Mouse (Mus musculus) stomach, postnatal 0 days (tissue): ENCODE data around the gene Qprt. TPM values are rescaled to one million over a fixed set of nuclear protein-coding genes. Genes with fewer than 3 reads are reported as not detected.

ENCODE experiments used
- ATAC-seq: fragments of 200-750 bp; cut with Nextera tagmentation; 2 replicates; pipeline ENCODE4 v1.8.0; 2017; ENCODE audit not compliant: low FRiP score, low TSS enrichment
- DNase-seq: peaks from one replicate; pipeline ENCODE4 v3.0.0-alpha.2; 2016; ENCODE audit warnings: low spot score
- H3K27ac ChIP-seq: fragments of 300-500 bp; sonication (generic); replicated peaks from 2 replicates; pipeline ENCODE4 v1.5.1; 2014; ENCODE audit warnings: mild to moderate bottlenecking, control low read depth
- H3K27me3 ChIP-seq: fragments of 300-500 bp; sonication (generic); 2 replicates; pipeline ENCODE4 v1.6.1; 2014; ENCODE audit warnings: low read length; ENCODE audit not compliant: control insufficient read depth, insufficient read depth
- H3K36me3 ChIP-seq: fragments of 300-500 bp; sonication (generic); 2 replicates; pipeline ENCODE4 v1.6.1; 2014; ENCODE audit warnings: low read length, mixed read lengths; ENCODE audit not compliant: control insufficient read depth, insufficient read depth
- H3K4me1 ChIP-seq: fragments of 300-500 bp; sonication (generic); replicated peaks from 2 replicates; pipeline ENCODE4 v1.6.1; 2014; ENCODE audit warnings: antibody characterized with exemption; ENCODE audit not compliant: control insufficient read depth, insufficient read depth
- H3K4me2 ChIP-seq: fragments of 300-500 bp; sonication (generic); replicated peaks from 2 replicates; pipeline ENCODE4 v1.6.1; 2014; ENCODE audit warnings: low read depth, mild to moderate bottlenecking, control low read depth, moderate library complexity
- H3K4me3 ChIP-seq: fragments of 300-500 bp; sonication (generic); 2 replicates; pipeline ENCODE4 v1.5.1; 2014; ENCODE audit warnings: low read depth, low read length, control low read depth
- H3K9ac ChIP-seq: fragments of 300-500 bp; sonication (generic); 2 replicates; pipeline ENCODE4 v1.6.1; 2014; ENCODE audit warnings: mild to moderate bottlenecking, low read length, control low read depth, mixed read lengths
- H3K9me3 ChIP-seq: fragments of 300-500 bp; sonication (generic); 2 replicates; pipeline ENCODE4 v1.6.1; 2016; ENCODE audit warnings: low read length; ENCODE audit not compliant: control insufficient read depth
- CTCF ChIP-seq: IDR thresholded peaks from 2 replicates; pipeline ENCODE4 v1.5.1; 2016; ENCODE audit warnings: antibody characterized with exemption, low read depth, mild to moderate bottlenecking, moderate library complexity
- EP300 ChIP-seq: optimal IDR thresholded peaks from 2 replicates; pipeline ENCODE3; 2016; ENCODE audit warnings: antibody characterized with exemption
- WGBS: fragments of 180-500 bp; shearing (Covaris S2); extraction: QIAGEN DNeasy Blood & Tissue Kit; methylation state at CpG from one replicate; pipeline ENCODE4 v1.1.7; 2014; 5-methylcytosine and 5-hydroxymethylcytosine counted together
- polyA plus RNA-seq: library from polyadenylated mRNA; unstranded; fragments of >200 nt; fragmentation: Nextera tagmentation; extraction: Ambion mirVana; gene quantifications from 2 replicates; pipeline ENCODE4 v1.2.1, GENCODE M21; 2015

Qprt gene
- polyA plus RNA-seq, 1 experiment from 2014 or later, result 0.89 TPM

DNA sequence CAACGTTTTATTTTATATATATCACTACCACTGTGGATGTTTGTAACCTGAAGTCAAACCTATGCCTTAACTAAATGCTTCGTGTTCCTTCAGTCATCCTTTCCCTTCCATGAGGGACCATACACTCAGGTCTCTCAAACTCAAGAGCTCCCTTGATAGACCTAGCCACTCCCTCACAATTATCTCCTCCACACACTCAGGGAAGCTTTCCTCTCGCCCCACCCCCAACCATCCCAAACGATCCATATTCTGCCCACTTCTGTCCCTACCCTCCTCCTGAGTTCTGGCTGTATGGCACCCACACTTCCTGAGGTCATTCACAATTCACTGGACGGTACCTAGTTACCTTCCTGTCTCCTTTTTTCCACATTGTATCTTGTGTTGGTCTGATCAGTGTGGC lies 23.5 kb downstream of the Qprt start:
- Histone ChIP-seq H3K9ac (no peak overlapping the region), H3K27ac (no peak overlapping the region), H3K9me3 (no peaks in the 10 kb centered on the region), H3K27me3 (no peaks in the 10 kb centered on the region), H3K4me1 (no peaks in the 10 kb centered on the region), H3K4me3 (no peak overlapping the region), H3K36me3 (no peaks in the 10 kb centered on the region), H3K4me2 (no peak overlapping the region)
- TF ChIP-seq CTCF, result no peak
- TF ChIP-seq EP300, result no peak
- ATAC-seq (no peak), DNase-seq (no peak)
- WGBS, result 84% methylated on average over 5 of the region's 5 CpGs

- WGBS, result 55% methylated on average over 7 of the region's 7 CpGs
- H3K4me1 ChIP-seq, result no peaks in the 10 kb centered on the region
Measured at GRCm38 (mm10) chr7:127096456-127096855, 25.6 kb downstream of the Qprt start.

DNA sequence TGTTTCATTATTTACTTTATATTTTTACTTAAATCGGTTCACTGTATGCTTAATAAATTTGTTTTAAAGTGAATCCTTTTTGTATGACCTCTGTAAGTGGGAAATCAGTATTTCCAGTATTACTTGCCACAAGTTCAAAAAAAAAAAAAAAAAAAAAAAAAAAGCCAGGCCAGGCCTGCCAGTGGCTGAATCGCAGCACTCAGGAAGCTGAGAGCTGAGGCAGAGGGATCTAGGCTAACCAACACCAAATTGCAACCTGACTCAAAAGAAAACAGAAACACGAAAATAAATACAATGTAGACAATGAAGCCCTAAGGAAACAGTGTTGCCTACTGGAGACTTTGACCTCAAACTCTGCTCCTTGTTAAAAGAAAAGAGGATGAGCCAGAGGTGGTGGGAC lies 28.1 kb downstream of the Qprt start:
- 43% methylated on average over 3 of the region's 3 CpGs for WGBS
- H3K4me2 ChIP-seq, result no peak overlapping the region
- no peak for TF ChIP-seq EP300
- no peak for TF ChIP-seq CTCF

More at GRCm38 (mm10) chr7:127096456-127096855, 25.6 kb downstream of the Qprt start:
- H3K27me3 ChIP-seq, result no peaks in the 10 kb centered on the region
- no peak overlapping the region for H3K9ac ChIP-seq
- no peaks in the 10 kb centered on the region for H3K36me3 ChIP-seq
- ATAC-seq (no peak), DNase-seq (no peak)
- no peaks in the 10 kb centered on the region for H3K9me3 ChIP-seq
- TF ChIP-seq EP300, result no peak
- TF ChIP-seq CTCF, result no peak
- H3K4me2 ChIP-seq, result no peak overlapping the region
- no peak overlapping the region for H3K27ac ChIP-seq
- no peak overlapping the region for H3K4me3 ChIP-seq

DNA sequence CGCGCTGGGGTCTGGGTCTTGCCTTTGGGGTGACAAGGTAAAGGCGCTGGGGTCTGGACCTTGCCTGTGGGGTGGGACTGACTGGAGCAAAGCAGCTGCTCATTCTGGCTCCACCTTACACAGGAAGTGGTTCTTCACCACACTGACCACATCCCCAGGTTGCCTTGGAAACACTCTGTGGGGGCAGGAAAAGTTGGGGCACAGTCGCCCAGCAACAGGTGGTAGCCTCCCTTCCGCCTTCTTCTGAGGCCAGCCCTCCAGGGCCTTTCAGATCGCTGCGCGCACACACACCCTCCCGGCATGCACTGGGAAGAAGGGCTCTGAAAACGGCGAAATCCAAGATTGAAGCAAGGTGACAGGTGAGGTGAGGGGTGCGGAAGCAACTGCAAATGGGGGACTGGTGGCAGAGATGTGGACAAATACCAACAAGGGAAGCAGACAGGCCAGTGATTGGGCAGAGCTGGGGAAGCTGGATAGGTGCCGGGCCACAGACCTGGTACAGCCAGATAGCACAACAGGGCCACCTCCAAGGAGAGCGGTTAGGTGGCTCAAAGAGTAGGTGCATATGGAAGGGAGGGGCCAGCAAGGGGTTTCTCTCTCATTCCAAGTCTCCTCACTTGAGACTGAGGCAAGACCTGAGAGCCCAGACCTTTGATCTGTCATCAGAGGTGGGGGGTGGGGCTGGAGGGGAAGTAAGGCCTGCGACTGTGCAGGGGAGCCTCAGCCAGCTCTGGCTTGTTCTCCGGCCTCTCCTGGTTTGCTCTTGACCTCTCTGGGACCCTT lies 30.7 kb downstream of the Qprt start, which contains the start of gene AI467606:
TSS of gene AI467606 (plus strand) at position 246 of the 783 bp plus-strand sequence.
- TF ChIP-seq CTCF (no peak), EP300 (no peak)
- DNase-seq, result peak; percentile 62
- Histone ChIP-seq H3K9me3 (no peaks in the 10 kb centered on the region), H3K9ac (no peak within 1 kb of the TSS), H3K36me3 (no peaks in the 10 kb centered on the region), H3K4me2 (peak within 1 kb of the TSS; percentile 44), H3K4me1 (no peaks in the 10 kb centered on the region), H3K27ac (no peak within 1 kb of the TSS), H3K4me3 (peak within 1 kb of the TSS; percentile 18; the same call in 1 of the 2 replicates), H3K27me3 (no peaks in the 10 kb centered on the region)
- 63% methylated on average over 16 of the region's 16 CpGs for WGBS
- peak; percentile 85 for ATAC-seq

More for the DNA sequence above, 28.1 kb downstream of the Qprt start:
- Histone ChIP-seq H3K9me3 (no peaks in the 10 kb centered on the region), H3K4me1 (no peaks in the 10 kb centered on the region), H3K27ac (no peak overlapping the region), H3K36me3 (no peaks in the 10 kb centered on the region), H3K9ac (no peak overlapping the region), H3K4me3 (no peak overlapping the region), H3K27me3 (no peaks in the 10 kb centered on the region)
- ATAC-seq (no peak), DNase-seq (no peak)

DNA sequence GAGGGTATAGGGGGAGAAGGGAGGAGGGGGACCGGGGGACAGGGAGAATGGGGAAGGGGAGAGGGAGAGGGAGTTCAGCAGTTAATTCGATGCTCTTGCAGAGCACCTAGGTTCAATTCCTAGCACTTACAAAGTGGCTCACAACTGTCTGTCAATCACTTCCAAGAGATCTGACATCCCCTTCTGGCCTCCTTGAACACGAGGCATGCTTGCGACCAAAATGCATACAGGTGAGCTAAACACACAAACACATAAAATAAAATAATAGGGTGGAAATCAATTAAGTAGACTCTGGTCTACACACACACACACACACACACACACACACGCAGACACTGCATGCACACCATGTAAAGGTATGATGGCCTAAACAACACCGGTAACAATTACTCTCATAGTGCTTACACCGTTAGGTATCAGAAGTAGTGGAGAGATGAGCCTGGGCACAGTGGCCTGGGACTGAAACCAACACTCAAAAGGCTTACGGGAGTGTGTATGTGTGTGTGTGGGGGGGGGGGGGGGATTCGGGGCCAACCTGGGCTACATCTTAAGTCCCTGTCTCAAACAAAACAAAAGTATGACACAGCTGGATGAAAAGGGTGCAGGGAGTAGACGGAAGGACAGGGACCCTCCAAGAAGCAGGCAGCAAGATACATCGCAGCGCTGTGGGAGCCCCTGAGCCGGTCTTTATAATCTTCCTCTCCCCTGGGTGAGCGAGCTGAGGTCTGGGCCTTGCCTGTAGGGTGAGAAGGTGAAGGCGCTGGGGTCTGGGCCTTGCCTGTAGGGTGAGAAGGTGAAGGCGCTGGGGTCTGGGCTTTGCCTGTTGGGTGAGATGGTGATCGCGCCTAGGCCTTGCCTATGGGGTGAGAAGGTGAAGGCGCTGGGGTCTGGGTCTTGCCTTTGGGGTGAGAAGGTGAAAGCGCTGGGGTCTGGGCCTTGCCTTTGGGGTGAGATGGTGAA lies 31.6 kb downstream of the Qprt start:
- H3K27ac ChIP-seq, result no peak overlapping the region
- DNase-seq (no peak), ATAC-seq (no peak)
- no peak overlapping the region for H3K4me2 ChIP-seq
- TF ChIP-seq CTCF (no peak), EP300 (no peak)
- no peak overlapping the region for H3K4me3 ChIP-seq
- no peaks in the 10 kb centered on the region for H3K4me1 ChIP-seq
- H3K9ac ChIP-seq, result no peak overlapping the region
- no peaks in the 10 kb centered on the region for H3K36me3 ChIP-seq
- no peaks in the 10 kb centered on the region for H3K27me3 ChIP-seq
- 80% methylated on average over 20 of the region's 20 CpGs for WGBS
- no peaks in the 10 kb centered on the region for H3K9me3 ChIP-seq
